Mouse (Mus musculus): ENCODE measurements around the gene Tubgcp2.

Gene Tubgcp2

GRCm38 (mm10) chr7:140047811-140048311 is 11.4 kb upstream of the Tubgcp2 start:
- DNase-seq (ENCODE audit: low spot score): no peak

GRCm38 (mm10) chr7:140045546-140045945 is 9.1 kb upstream of the Tubgcp2 start:
- DNase-seq (ENCODE audit: low spot score): no peak

GRCm38 (mm10) chr7:140042728-140043127 is 6.3 kb upstream of the Tubgcp2 start:
- DNase-seq (ENCODE audit: low spot score): no peak

GRCm38 (mm10) chr7:140037171-140037555 is 694 bp upstream of the Tubgcp2 start:
- no peak for DNase-seq (ENCODE audit: low spot score)

GRCm38 (mm10) chr7:140035456-140035855 is 1.0 kb downstream of the Tubgcp2 start:
- DNase-seq (ENCODE audit: low spot score): no peak

- DNase-seq (ENCODE audit: low spot score): no peak
Observed at GRCm38 (mm10) chr7:140033386-140033785, 3.1 kb downstream of the Tubgcp2 start.

- DNase-seq (ENCODE audit: low spot score): no peak
Observed at GRCm38 (mm10) chr7:140032366-140032765, 4.1 kb downstream of the Tubgcp2 start.

- DNase-seq (ENCODE audit: low spot score): no peak
Observed at GRCm38 (mm10) chr7:140031771-140032170, 4.7 kb downstream of the Tubgcp2 start.

- DNase-seq (ENCODE audit: low spot score): no peak
Observed at GRCm38 (mm10) chr7:140011336-140011735, 25.1 kb downstream of the Tubgcp2 start.

GRCm38 (mm10) chr7:140007781-140008180 is 28.7 kb downstream of the Tubgcp2 start:
- no peak for DNase-seq (ENCODE audit: low spot score)

GRCm38 (mm10) chr7:140006861-140007611 is 29.4 kb downstream of the Tubgcp2 start:
- DNase-seq (ENCODE audit: low spot score): no peak

GRCm38 (mm10) chr7:140004666-140005065 is 31.8 kb downstream of the Tubgcp2 start:
- no peak for DNase-seq (ENCODE audit: low spot score)

- DNase-seq (ENCODE audit: low spot score): no peak
Observed at GRCm38 (mm10) chr7:140001086-140001740, 35.3 kb downstream of the Tubgcp2 start.

GRCm38 (mm10) chr7:139998691-139999350 is 37.6 kb downstream of the Tubgcp2 start:
- no peak for DNase-seq (ENCODE audit: low spot score)

- DNase-seq (ENCODE audit: low spot score): peak; percentile 69
Observed at GRCm38 (mm10) chr7:139994676-139995075, 41.8 kb downstream of the Tubgcp2 start.

GRCm38 (mm10) chr7:139994202-139994601 is 42.3 kb downstream of the Tubgcp2 start:
- no peak for DNase-seq (ENCODE audit: low spot score)

GRCm38 (mm10) chr7:139993532-139993931 is 42.9 kb downstream of the Tubgcp2 start:
- DNase-seq (ENCODE audit: low spot score): no peak

GRCm38 (mm10) chr7:139992406-139992805 is 44.1 kb downstream of the Tubgcp2 start, which contains the start of gene Adam8:
Adam8 (minus strand) TSS chr7:139992562.
- DNase-seq (ENCODE audit: low spot score): peak; percentile 52

- DNase-seq (ENCODE audit: low spot score): no peak
Observed at GRCm38 (mm10) chr7:139990864-139991394, 45.5 kb downstream of the Tubgcp2 start.

- no peak for DNase-seq (ENCODE audit: low spot score)
Observed at GRCm38 (mm10) chr7:139988272-139988671, 48.2 kb downstream of the Tubgcp2 start.

GRCm38 (mm10) chr7:139984505-139984904 is 52.0 kb downstream of the Tubgcp2 start:
- DNase-seq (ENCODE audit: low spot score): no peak

- DNase-seq (ENCODE audit: low spot score): no peak
Observed at GRCm38 (mm10) chr7:139982058-139982457, 54.4 kb downstream of the Tubgcp2 start.
